Mouse (Mus musculus) liver, embryonic 11.5 days (tissue): ENCODE measurements around the gene Tcp11l1. TPM values are rescaled to one million over a fixed set of nuclear protein-coding genes. Genes with fewer than 3 reads are reported as not detected.

Source experiments
- ATAC-seq: fragments of 200-750 bp; cut with Nextera tagmentation; replicated peaks from 2 replicates; pipeline ENCODE4 v1.8.0; 2017; ENCODE audit warnings: moderate number of reproducible peaks, mild to moderate bottlenecking, moderate TSS enrichment, moderate library complexity; ENCODE audit not compliant: low FRiP score
- DNase-seq: peaks from one replicate; pipeline ENCODE4 v3.0.0-alpha.2; 2017; ENCODE audit warnings: low spot score
- H3K27ac ChIP-seq: fragments of 300-500 bp; sonication (generic); 2 replicates; pipeline ENCODE4 v1.5.1; 2014; ENCODE audit warnings: mild to moderate bottlenecking, low read depth, low read length, control low read depth
- H3K27me3 ChIP-seq: fragments of 300-500 bp; sonication (generic); replicated peaks from 2 replicates; pipeline ENCODE4 v1.6.1; 2014; ENCODE audit warnings: low read length, mixed read lengths; ENCODE audit not compliant: control insufficient read depth, insufficient read depth
- H3K36me3 ChIP-seq: fragments of 300-500 bp; sonication (generic); 2 replicates; pipeline ENCODE4 v1.6.1; 2014; ENCODE audit warnings: mild to moderate bottlenecking, low read length, moderate library complexity, mixed read lengths; ENCODE audit not compliant: control insufficient read depth, insufficient read depth
- H3K4me1 ChIP-seq: fragments of 300-500 bp; sonication (generic); replicated peaks from 2 replicates; pipeline ENCODE4 v1.6.1; 2014; ENCODE audit warnings: low read length, mixed read lengths; ENCODE audit not compliant: control insufficient read depth, insufficient read depth
- H3K4me2 ChIP-seq: fragments of 300-500 bp; sonication (generic); 2 replicates; pipeline ENCODE4 v1.6.1; 2014; ENCODE audit warnings: mild to moderate bottlenecking, control low read depth, moderate library complexity
- H3K4me3 ChIP-seq: fragments of 300-500 bp; sonication (generic); 2 replicates; pipeline ENCODE4 v1.5.1; 2014; ENCODE audit warnings: low read depth, low read length, control low read depth
- H3K9ac ChIP-seq: fragments of 300-500 bp; sonication (generic); 2 replicates; pipeline ENCODE4 v1.6.1; 2014; ENCODE audit warnings: low read depth, low read length, control low read depth
- H3K9me3 ChIP-seq: fragments of 300-500 bp; sonication (generic); 2 replicates; pipeline ENCODE4 v1.6.1; 2016; ENCODE audit warnings: low read length, inconsistent platforms, mixed read lengths; ENCODE audit not compliant: control insufficient read depth
- WGBS: fragments of 180-500 bp; shearing (Covaris S2); extraction: QIAGEN DNeasy Blood & Tissue Kit; methylation state at CpG from one replicate; pipeline ENCODE4 v1.1.7; 2014; 5-methylcytosine and 5-hydroxymethylcytosine counted together
- polyA plus RNA-seq: library from polyadenylated mRNA; unstranded; fragments of >200 nt; fragmentation: Nextera tagmentation; extraction: Ambion mirVana; gene quantifications from 2 replicates; pipeline ENCODE4 v1.2.1, GENCODE M21; 2014

Tcp11l1 gene
- polyA plus RNA-seq, 1 experiment from 2014 or later, result 22.9 TPM

- H3K4me2 ChIP-seq, result no peak overlapping the region
- no peak overlapping the region for H3K4me3 ChIP-seq
- no peaks in the 10 kb centered on the region for H3K4me1 ChIP-seq
- no peaks in the 10 kb centered on the region for H3K36me3 ChIP-seq
- no peaks in the 10 kb centered on the region for H3K27me3 ChIP-seq
- H3K27ac ChIP-seq, result no peak overlapping the region
- DNase-seq (no peak), ATAC-seq (no peak)
- 69% methylated on average over 4 of the region's 4 CpGs for WGBS
- H3K9ac ChIP-seq, result no peak overlapping the region
- H3K9me3 ChIP-seq, result no peaks in the 10 kb centered on the region
Observed at GRCm38 (mm10) chr2:104717827-104718226, 5.9 kb upstream of the Tcp11l1 start.

DNA sequence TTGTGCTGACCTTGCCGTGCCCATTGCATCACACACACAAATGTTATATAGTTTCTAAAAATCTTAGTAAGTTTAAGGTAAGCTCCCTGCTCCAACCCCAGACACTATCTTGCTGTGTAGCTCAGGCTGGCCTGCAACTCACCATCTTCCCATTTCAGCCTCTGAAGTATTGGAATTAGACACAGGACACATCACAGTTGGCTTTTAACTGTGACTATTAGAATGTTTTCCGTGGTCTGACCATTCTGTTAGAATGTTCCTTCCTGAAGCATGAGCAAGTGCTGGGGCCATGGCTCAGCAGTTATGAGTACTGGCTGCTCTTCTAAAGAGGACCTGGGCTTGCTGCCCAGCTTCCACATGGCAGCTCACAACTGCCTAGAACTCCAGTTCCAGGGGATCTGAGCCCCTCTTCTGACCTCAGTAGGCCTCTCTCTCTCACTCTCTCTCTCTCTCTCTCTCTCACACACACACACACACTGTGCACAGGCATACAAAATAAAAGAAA, 5.3 kb upstream of the Tcp11l1 start:
- no peak overlapping the region for H3K4me2 ChIP-seq
- no peak overlapping the region for H3K27ac ChIP-seq
- no peaks in the 10 kb centered on the region for H3K27me3 ChIP-seq
- H3K36me3 ChIP-seq, result no peaks in the 10 kb centered on the region
- H3K4me1 ChIP-seq, result no peaks in the 10 kb centered on the region
- H3K4me3 ChIP-seq, result no peak overlapping the region
- no peak for ATAC-seq
- WGBS, result 87% methylated on average over 2 of the region's 2 CpGs
- no peak for DNase-seq
- H3K9me3 ChIP-seq, result no peaks in the 10 kb centered on the region
- H3K9ac ChIP-seq, result no peak overlapping the region

DNA sequence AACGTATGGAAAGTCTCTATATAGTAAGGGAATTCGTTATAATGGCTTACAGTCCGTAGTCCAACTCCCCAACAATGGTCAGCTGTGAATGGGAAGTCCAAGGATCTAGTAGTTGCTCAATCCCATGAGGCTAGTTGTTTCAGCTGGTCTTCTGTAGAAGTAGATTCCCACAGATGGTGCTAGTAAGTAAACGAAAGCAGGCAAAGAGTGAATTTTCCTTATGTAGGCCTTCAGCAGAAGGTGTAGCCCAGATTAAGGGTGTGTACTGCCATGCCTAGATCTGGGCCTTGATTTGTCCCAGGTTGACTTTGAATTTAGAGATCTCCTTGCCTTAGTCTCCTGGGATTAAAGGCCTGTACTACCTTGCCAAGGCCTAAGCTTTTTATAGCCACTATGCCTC, 4.3 kb upstream of the Tcp11l1 start, which contains the start of gene Pin1rt1:
Gene Pin1rt1 (minus strand): TSS at position 101 of the 400 bp plus-strand sequence.
- Histone ChIP-seq H3K36me3 (no peaks in the 10 kb centered on the region), H3K27ac (no peak within 1 kb of the TSS)
- ATAC-seq, result no peak

DNA sequence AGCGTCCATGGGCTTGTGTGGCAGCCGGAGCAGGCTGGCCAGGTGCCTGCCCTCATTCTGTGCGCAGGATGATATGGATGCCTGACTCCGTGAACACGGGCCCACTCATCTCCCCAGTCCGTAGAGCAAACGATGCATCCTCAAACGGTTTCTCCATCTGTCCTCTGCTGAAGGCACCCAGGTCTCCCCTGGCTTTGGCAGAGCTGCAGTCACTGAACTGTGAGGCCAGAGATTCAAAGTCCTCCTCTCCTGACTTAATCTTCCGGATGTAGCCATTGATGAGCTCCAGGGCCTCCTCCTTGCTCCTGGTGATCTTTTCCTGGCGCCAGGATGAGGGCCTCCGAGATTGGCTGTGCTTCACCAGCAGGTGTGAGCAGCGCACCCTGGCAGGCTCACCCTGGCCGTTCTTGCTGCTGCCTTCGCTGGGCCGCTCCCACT, 2.3 kb upstream of the Tcp11l1 start:
- no peak for DNase-seq
- H3K4me3 ChIP-seq, result no peak overlapping the region
- no peak overlapping the region for H3K27ac ChIP-seq
- H3K36me3 ChIP-seq, result no peaks in the 10 kb centered on the region
- no peak for ATAC-seq
- 44% methylated on average over 15 of the region's 15 CpGs for WGBS
- no peak overlapping the region for H3K9ac ChIP-seq
- no peaks in the 10 kb centered on the region for H3K9me3 ChIP-seq
- peaks cover 8% of the 10 kb centered on the region; the same call in 1 of the 2 replicates for H3K27me3 ChIP-seq
- H3K4me2 ChIP-seq, result no peak overlapping the region
- H3K4me1 ChIP-seq, result no peaks in the 10 kb centered on the region

More for the DNA sequence above, 4.3 kb upstream of the Tcp11l1 start, which contains the start of gene Pin1rt1:
- DNase-seq, result no peak
- no peak within 1 kb of the TSS for H3K4me2 ChIP-seq
- WGBS, result 87% methylated on average over 4 of the region's 4 CpGs
- no peak within 1 kb of the TSS for H3K4me3 ChIP-seq
- peaks cover 7% of the 10 kb centered on the region; the same call in 1 of the 2 replicates for H3K27me3 ChIP-seq
- H3K9me3 ChIP-seq, result no peaks in the 10 kb centered on the region
- no peak within 1 kb of the TSS for H3K9ac ChIP-seq
- no peaks in the 10 kb centered on the region for H3K4me1 ChIP-seq

DNA sequence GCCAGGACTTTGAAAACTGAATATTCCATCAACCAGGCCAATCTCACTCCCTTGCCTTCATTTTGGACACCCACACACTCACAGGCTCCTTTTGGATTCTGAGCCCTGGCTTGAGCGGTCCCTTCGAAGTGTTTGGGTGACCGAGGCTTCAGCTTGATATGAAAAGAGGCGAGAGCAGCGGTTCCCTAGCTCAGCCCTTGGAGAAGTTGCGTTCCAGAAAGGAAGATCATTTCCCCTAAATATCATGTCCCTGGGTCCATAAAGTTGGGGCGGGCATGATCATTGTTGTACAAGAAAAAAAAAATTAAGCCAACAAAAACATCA, 479 bp upstream of the Tcp11l1 start:
- Histone ChIP-seq H3K27me3 (peaks cover 8% of the 10 kb centered on the region; the same call in 1 of the 2 replicates), H3K36me3 (no peaks in the 10 kb centered on the region), H3K9ac (peak overlapping the region; percentile 70), H3K4me1 (no peaks in the 10 kb centered on the region), H3K9me3 (no peaks in the 10 kb centered on the region), H3K27ac (no peak overlapping the region), H3K4me2 (peak overlapping the region; percentile 81), H3K4me3 (peak overlapping the region; percentile 82)
- DNase-seq, result no peak
- 4% methylated on average over 7 of the region's 7 CpGs for whole genome bisulfite sequencing
- peak; percentile 18; the same call in 1 of the 2 replicates for ATAC-seq

GRCm38 (mm10) chr2:104710670-104711370, 1.1 kb downstream of the Tcp11l1 start:
- Histone ChIP-seq H3K9ac (no peak overlapping the region), H3K27me3 (peaks cover 8% of the 10 kb centered on the region; the same call in 1 of the 2 replicates), H3K4me2 (peak overlapping the region; percentile 81), H3K36me3 (no peaks in the 10 kb centered on the region), H3K27ac (no peak overlapping the region), H3K4me3 (peak overlapping the region; percentile 82), H3K9me3 (no peaks in the 10 kb centered on the region), H3K4me1 (no peaks in the 10 kb centered on the region)
- WGBS, result 28% methylated on average over 6 of the region's 6 CpGs
- DNase-seq (no peak), ATAC-seq (no peak)

DNA sequence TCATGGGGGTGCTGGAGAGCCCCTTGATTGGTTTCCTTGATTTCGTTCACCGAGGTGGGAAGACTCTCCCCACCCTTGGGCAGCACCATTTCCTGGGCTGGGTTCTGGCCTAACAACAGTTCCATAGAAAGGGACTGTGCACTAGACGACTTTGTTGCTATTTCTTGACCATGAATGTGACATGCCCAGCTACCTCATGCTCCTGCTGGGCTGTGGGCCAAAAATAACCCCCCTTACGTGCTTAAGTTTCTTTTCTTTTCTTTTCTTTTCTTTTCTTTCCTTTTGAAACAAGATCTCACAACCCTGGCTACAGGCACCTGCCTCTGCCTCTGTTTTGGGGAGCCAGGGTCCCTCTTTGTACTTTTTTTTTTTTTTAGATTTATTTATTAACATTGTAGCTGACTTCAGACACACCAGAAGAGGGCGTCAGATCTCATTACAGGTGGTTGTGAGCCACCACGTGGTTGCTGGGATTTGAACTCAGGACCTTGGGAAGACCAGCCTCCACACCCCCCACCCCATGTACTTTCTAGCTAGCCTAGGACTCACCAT, 2.1 kb downstream of the Tcp11l1 start:
- H3K27ac ChIP-seq, result no peak overlapping the region
- WGBS, result 65% methylated on average over 6 of the region's 6 CpGs

GRCm38 (mm10) chr2:104704355-104704754, 7.6 kb downstream of the Tcp11l1 start:
- Histone ChIP-seq H3K27ac (no peak overlapping the region), H3K9ac (no peak overlapping the region), H3K4me3 (no peak overlapping the region), H3K9me3 (no peaks in the 10 kb centered on the region), H3K4me2 (no peak overlapping the region), H3K27me3 (no peaks in the 10 kb centered on the region), H3K36me3 (no peaks in the 10 kb centered on the region), H3K4me1 (no peaks in the 10 kb centered on the region)
- ATAC-seq (no peak), DNase-seq (no peak)
- WGBS, result 81% methylated on average over 3 of the region's 3 CpGs

More for the DNA sequence above, 2.1 kb downstream of the Tcp11l1 start:
- peaks cover 8% of the 10 kb centered on the region; the same call in 1 of the 2 replicates for H3K27me3 ChIP-seq
- DNase-seq (no peak), ATAC-seq (no peak)
- H3K4me1 ChIP-seq, result no peaks in the 10 kb centered on the region
- no peaks in the 10 kb centered on the region for H3K36me3 ChIP-seq
- H3K4me3 ChIP-seq, result no peak overlapping the region
- H3K4me2 ChIP-seq, result no peak overlapping the region
- no peak overlapping the region for H3K9ac ChIP-seq
- H3K9me3 ChIP-seq, result no peaks in the 10 kb centered on the region

DNA sequence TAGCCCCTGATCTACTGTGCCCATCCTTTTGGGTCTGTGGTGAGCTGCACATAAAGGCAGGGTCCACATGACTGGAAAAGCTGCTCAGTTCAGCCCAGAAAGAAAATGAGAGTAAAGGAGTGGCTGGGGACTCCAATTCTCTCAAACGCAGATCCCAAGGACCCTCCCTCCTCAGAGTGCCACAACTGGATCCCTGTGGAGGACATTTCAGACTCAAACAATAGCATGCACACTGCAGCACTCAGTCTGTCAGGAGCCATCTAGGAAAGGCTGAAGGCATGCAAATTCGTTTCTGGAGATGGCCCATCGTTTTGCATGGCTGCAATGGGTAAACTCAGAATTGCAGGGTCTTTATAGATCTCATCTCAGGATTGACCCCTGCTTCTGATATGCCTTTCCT, 8.8 kb downstream of the Tcp11l1 start:
- ATAC-seq, result no peak
- Histone ChIP-seq H3K36me3 (no peaks in the 10 kb centered on the region), H3K27ac (no peak overlapping the region), H3K4me3 (no peak overlapping the region), H3K4me1 (no peaks in the 10 kb centered on the region), H3K9me3 (no peaks in the 10 kb centered on the region), H3K27me3 (no peaks in the 10 kb centered on the region), H3K9ac (no peak overlapping the region), H3K4me2 (no peak overlapping the region)
- WGBS, result 85% methylated on average over 3 of the region's 3 CpGs
- DNase-seq, result no peak
